Comparison of ENCODE assay signal across 12 mouse cellular contexts in the genomic region with DNA sequence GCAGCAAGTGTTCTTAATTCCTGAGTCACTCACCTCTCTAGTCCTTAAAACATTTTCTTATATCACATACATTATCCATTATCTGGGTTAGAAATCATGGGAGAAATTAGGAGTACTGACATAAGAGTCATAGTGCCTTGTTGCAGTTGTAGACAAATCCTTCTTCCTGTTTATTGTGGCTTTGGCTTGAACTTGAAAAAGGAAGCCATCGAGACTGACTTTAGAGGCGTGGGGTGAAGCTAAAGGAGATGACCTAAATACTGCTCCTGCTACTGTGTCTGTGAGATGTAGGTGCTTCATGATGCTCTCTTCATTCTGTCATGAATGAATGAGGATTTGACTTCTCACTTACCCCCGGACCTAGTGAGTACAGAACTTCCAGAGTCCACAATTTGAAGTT. TPM values are rescaled to one million over a fixed set of nuclear protein-coding genes. Genes with fewer than 3 reads are reported as not detected.
"Had no signal": no experiment of that assay in that cellular context is flagged by ENCODE, and none has a peak within 500 bp of the region (broad histone marks: within the 10 kb centered on the region; RNA-seq: fewer than 3 reads in every experiment).

No protein-coding gene starts in this region.

RNA-seq across cellular contexts. Expression of a gene that starts 0.6 kb away (rescaled TPM):
- total RNA-seq: gastrocnemius, adult 8-10 months; gastrocnemius, postnatal 14 days; gastrocnemius, postnatal 36 days; heart, postnatal 4 days; hindbrain, postnatal 0 days; layer of hippocampus, adult 2 months had no signal
- polyA plus RNA-seq: heart, embryonic 10.5 days; heart, embryonic 12.5 days; hindbrain, embryonic 11.5 days; hindbrain, embryonic 13.5 days; kidney, embryonic 14.5 days; limb, embryonic 10.5 days had no signal
